Mouse (Mus musculus): ENCODE measurements at regions not wholly inside any gene's neighbourhood (a gene's known extent, or its start where the extent isn't known, plus 50 kb on each side); places are given as distances from the start of the nearest gene placed in this dataset.
A peak's percentile ranks its signal among the peaks of the same experiment; 100 is the strongest.

GRCm38 (mm10) chr4:150798783-150799530, 54.8 kb upstream of the Errfi1 start:
- no peaks in the 10 kb centered on the region for H3K4me1 ChIP-seq (ENCODE audit: control insufficient read depth in 1 of 2, insufficient read depth in 2 of 2, low read length in 2 of 2)
- peaks cover 0 to 4% of the 10 kb centered on the region in 2 experiments; a peak in 2 of 4 replicates for H3K27me3 ChIP-seq (ENCODE audit: control insufficient read depth in 1 of 2, insufficient read depth in 2 of 2, low read length in 2 of 2)
- TF ChIP-seq POLR2AphosphoS2 (IDR thresholded peaks at IDR 0.05; ENCODE audit: low read length) (no peak), MAX (IDR thresholded peaks at IDR 0.05; ENCODE audit: low read length) (no peak), GABPA (IDR thresholded peaks at IDR 0.05; ENCODE audit: low read depth, low read length) (no peak), POLR2AphosphoS5 (IDR thresholded peaks at IDR 0.05; ENCODE audit: borderline replicate concordance, low read depth, low read length) (no peak), MAZ (IDR thresholded peaks at IDR 0.05; ENCODE audit: low read depth, low read length) (no peak), ZC3H11A (IDR thresholded peaks at IDR 0.05; ENCODE audit: low read depth, low read length) (no peak), EP300 (IDR thresholded peaks at IDR 0.05; ENCODE audit: low read depth in 1 of 2, low read length in 2 of 2) (no peak), SMC3 (IDR thresholded peaks at IDR 0.05; ENCODE audit: low read depth, low read length) (no peak)
- H3K9ac ChIP-seq (ENCODE audit: control insufficient read depth, low read depth, low read length, poor library complexity, severe bottlenecking): no peak overlapping the region
- H3K9me3 ChIP-seq (replicated peaks; ENCODE audit: insufficient read depth, low read length): no peaks in the 10 kb centered on the region
- H3K79me2 ChIP-seq (ENCODE audit: control insufficient read depth, insufficient read depth, low read length, poor library complexity): no peaks in the 10 kb centered on the region
- DNase-seq (ENCODE audit: low read depth, low spot score): peak; percentile 44
- no peak overlapping the region for H3K4me3 ChIP-seq (ENCODE audit: control insufficient read depth in 1 of 2, insufficient read depth in 1 of 2, low read depth in 2 of 2, low read length in 2 of 2)
- 0 out of 4 replicates have a peak, but pooled peaks cover 0 to 2% of the 10 kb centered on the region in 2 experiments for H3K36me3 ChIP-seq (ENCODE audit: control insufficient read depth in 1 of 2, insufficient read depth in 2 of 2, low read length in 2 of 2)
- no peak overlapping the region for H3K27ac ChIP-seq (ENCODE audit: control insufficient read depth, low read depth, low read length)

GRCm38 (mm10) chr4:150798281-150798680, 55.4 kb upstream of the Errfi1 start:
- no peak for DNase-seq (ENCODE audit: low read depth, low spot score)
- TF ChIP-seq UBTF (IDR thresholded peaks at IDR 0.05; ENCODE audit: borderline replicate concordance, insufficient read depth, low read depth, low read length) (no peak), TAL1 (IDR thresholded peaks at IDR 0.05; ENCODE audit: low read length) (no peak), MEF2A (IDR thresholded peaks at IDR 0.05; ENCODE audit: extremely low read depth, insufficient replicate concordance, low read depth, low read length, poor library complexity, severe bottlenecking) (no peak), ZKSCAN1 (IDR thresholded peaks at IDR 0.05; ENCODE audit: low read depth, low read length) (no peak), ETS1 (IDR thresholded peaks at IDR 0.05; ENCODE audit: low read depth, low read length) (no peak), ZMIZ1 (IDR thresholded peaks at IDR 0.05; ENCODE audit: low read depth, low read length) (no peak), TCF12 (IDR thresholded peaks at IDR 0.05; ENCODE audit: low read depth, low read length) (no peak), MAZ (IDR thresholded peaks at IDR 0.05; ENCODE audit: low read depth, low read length) (no peak)
- Histone ChIP-seq H3K9ac (ENCODE audit: control insufficient read depth, low read depth, low read length, poor library complexity, severe bottlenecking) (no peak overlapping the region), H3K4me3 (ENCODE audit: control insufficient read depth in 1 of 2, insufficient read depth in 1 of 2, low read depth in 2 of 2, low read length in 2 of 2) (no peak overlapping the region), H3K36me3 (ENCODE audit: control insufficient read depth in 1 of 2, insufficient read depth in 2 of 2, low read length in 2 of 2) (0 out of 4 replicates have a peak, but pooled peaks cover 0 to 2% of the 10 kb centered on the region in 2 experiments), H3K27me3 (ENCODE audit: control insufficient read depth in 1 of 2, insufficient read depth in 2 of 2, low read length in 2 of 2) (peaks cover 0 to 4% of the 10 kb centered on the region in 2 experiments; a peak in 2 of 4 replicates), H3K79me2 (ENCODE audit: control insufficient read depth, insufficient read depth, low read length, poor library complexity) (no peaks in the 10 kb centered on the region), H3K27ac (ENCODE audit: control insufficient read depth, low read depth, low read length) (no peak overlapping the region), H3K9me3 (replicated peaks; ENCODE audit: insufficient read depth, low read length) (no peaks in the 10 kb centered on the region), H3K4me1 (ENCODE audit: control insufficient read depth in 1 of 2, insufficient read depth in 2 of 2, low read length in 2 of 2) (no peaks in the 10 kb centered on the region)
